Mouse (Mus musculus) megakaryocyte, adult 5-6 weeks (primary cell): ENCODE measurements at regions not wholly inside any gene's neighbourhood (a gene's known extent, or its start where the extent isn't known, plus 50 kb on each side); places are given as distances from the start of the nearest gene placed in this dataset.

Experiments
- ATAC-seq: 2 replicates; pipeline ENCODE4 v1.8.0; 2016; ENCODE audit warnings: mild to moderate bottlenecking, inconsistent platforms; ENCODE audit not compliant: poor library complexity, severe bottlenecking

DNA sequence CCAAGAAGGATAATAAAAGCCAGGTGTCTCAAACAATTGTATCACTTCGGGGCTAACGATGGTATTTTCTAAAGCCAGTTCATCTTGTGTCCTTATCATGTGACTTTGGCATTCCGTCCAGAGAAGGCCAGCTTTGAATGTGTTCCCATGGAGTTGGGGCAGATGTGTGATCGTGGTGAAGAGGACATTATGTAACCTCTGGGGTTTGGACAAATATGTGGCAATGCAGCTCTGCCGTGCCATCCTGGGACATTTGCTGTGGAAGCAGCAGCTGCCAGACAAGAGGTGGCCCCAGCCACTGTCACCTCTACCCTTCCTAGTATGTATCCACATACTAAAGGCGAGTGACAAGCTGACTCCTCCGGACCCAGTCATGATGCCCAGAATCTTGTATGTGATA lies 60.8 kb upstream of the Prok2 start:
- ATAC-seq, result no peak

DNA sequence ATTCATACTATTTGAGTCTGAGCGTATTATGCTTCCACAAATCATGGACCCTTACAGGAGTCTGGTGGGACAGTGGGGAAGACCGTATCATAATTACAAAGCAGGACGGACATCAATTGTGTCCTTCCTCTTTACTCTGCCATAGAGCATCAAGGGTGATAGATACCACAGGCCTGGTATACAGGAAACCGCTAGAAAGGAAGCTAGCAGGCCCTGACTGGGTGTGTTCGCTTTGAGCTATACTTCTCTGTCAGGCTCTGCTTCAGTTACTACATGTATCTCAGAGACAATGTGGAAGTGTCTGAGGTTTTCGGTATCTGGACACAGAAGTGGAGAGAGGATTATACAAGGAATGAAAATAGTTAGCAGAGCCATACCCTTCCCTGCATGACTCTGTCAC lies 59.0 kb upstream of the Prok2 start:
- ATAC-seq, result peak; percentile 97

DNA sequence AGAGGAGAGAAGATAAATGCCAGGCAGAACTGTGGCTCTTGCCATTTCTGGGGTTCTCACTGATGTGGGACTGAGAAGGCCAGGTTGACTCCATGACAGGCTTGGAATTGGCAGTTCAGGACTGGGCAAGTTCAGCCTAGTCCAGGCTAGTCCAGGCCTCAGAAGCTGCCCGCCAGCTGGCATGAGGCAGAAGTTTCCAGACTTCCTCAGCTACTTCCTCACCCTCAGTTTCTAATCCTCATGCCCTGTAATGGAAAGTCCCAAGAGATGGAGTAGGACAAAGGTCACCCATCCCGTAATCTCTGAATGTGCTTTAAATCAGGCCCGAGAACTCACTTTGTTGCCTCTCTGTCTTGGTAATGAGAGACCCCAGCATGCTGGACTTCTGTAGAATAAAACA lies 58.6 kb upstream of the Prok2 start:
- peak; percentile 61 for ATAC-seq

DNA sequence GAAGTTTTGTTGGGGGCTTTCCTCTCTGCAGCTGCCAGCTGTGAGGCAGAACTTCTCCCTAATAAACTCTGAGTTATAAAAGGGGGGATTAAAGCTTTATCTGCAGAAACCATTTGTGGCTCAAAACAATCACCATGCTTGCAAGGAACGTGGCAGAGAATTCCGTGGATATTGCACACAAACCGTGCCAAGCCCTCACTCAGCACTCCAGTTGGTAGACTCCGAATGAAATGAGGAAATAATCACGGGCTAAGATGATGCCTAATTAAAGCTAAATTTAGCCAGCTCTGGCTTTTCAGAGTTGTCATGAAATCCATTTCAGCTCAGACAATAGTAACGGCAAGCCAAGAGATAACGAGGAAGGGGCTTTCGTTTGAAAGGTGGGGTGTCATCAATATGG lies 58.1 kb upstream of the Prok2 start:
- no peak for ATAC-seq

DNA sequence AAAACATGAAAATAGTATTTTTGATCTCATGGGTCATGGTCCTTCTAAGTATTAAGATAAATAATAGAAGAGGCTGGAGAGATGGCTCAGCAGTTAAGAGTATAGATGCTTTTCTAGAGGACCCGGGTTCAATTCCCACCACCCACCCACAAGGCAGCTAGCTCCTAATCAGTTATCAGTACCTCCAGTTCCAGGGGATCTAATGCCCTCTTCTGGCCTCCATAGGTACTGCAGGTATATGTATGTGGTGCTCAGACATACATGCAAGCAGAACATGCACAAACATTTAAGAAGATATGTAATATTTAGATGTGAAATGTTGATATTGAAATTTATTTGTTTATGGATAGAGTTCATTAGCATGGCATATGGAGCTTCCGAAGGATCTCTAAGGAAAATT lies 56.8 kb upstream of the Prok2 start:
- no peak for ATAC-seq
